Mouse (Mus musculus): ENCODE results near the gene Stk39.
"Not testable (repeated sequence)": the region's sequence is repeated elsewhere in the genome, so short reads cannot be mapped to it uniquely, and the experiment has no call there.

Stk39 gene

DNA sequence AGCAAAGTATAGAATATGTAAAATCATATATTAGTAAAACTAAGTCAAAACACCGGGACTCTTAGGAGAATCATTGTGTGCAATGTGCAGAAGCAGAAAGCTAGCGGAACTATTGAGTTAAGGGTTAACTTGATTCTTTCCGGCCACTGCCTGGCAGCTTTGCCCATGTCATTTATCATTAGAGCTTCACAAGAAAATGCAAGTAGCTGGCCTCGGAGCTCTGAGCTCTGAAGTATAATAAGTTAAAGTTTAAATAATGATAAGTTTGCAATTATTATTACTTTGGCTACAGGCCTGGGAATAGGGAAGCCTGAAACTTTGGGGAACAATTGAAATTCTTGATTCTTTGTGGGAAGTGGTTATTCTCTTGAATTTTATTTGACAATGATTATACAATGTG lies 232.7 kb downstream of the Stk39 start:
- DNase-seq (ENCODE audit: low spot score in 2 of 2), result not testable (repeated sequence)

- DNase-seq (ENCODE audit: low spot score in 2 of 2), result no peak
Observed at GRCm38 (mm10) chr2:68232929-68233328, 239.1 kb downstream of the Stk39 start.

DNA sequence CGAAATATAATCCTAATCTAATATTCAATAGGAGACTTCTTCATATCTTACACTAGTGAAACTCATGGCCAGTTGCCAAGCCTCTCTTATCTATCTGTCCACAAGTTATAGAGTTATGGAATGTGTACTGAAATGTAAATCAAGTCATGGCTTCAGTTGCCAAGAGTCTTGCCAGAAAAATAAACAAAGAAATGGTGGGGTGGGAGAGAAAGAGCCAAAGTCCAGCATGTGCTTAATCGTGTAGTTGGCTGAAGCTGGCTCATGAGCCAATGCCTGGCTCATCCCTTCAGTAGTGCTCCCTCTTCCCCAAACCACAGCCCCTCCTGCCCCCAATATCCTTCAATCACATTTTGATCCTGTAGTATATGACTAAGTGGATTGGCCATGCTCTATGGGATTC lies 242.2 kb downstream of the Stk39 start:
- no peak for DNase-seq (ENCODE audit: low spot score in 2 of 2)

DNA sequence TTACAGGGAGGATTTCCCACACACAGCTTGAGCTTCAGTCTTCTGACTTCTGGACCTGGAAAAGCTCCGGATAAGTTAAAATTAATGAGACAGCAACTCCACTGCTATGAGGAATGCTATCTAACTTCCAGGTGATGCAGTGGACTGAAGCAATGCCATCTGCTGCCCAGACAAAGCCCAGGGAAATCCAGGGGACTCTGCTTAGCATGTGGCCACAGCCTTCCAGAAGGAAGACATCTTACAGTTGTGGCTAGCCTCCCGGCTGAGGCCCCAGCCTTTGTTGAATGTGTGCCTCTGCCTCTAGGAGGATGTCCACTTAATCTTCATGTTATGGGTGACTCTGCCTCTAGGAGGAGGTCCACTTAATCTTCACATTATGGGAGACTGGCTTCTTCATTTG lies 243.0 kb downstream of the Stk39 start:
- DNase-seq (ENCODE audit: low spot score in 2 of 2), result no peak

DNA sequence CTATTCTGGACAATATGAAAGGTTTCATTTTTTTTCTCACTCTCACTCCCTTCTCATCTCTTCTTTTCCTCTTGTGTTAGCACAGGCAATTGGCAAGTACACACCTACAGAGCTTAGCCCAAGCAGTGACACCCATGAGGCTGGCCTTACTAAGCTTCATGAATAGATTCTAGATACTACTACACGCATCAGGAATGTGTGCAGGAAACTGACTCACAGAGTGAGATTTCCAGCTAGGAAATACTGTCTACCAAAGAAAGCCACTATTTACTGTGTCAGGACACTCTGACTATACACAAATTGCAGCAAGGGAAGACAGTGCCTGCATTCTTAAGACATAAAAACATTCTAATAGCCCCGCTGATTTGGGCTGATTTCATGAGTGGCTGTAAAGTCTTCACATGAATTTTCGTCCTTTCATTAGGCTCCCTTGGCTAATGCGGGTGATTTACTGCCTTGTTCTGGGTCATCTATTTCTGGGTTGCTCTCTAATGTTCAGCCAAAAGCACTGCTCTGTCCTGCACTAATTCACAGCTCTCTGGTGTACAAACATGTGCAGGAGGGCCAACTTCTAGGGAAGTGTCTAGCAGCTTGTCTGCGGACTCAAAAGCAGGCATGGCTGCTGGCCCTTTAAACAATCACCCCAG lies 249.7 kb downstream of the Stk39 start:
- no peak for DNase-seq (ENCODE audit: low spot score in 2 of 2)

- DNase-seq (ENCODE audit: low spot score in 2 of 2), result no peak
Observed at GRCm38 (mm10) chr2:68221226-68221625, 250.8 kb downstream of the Stk39 start.

- no peak for DNase-seq (ENCODE audit: low spot score in 2 of 2)
Observed at GRCm38 (mm10) chr2:68219823-68220222, 252.2 kb downstream of the Stk39 start.

GRCm38 (mm10) chr2:68215176-68215575 lies 256.9 kb downstream of the Stk39 start:
- DNase-seq (ENCODE audit: low spot score in 2 of 2), result no peak

- no peak for DNase-seq (ENCODE audit: low spot score in 2 of 2)
Observed at GRCm38 (mm10) chr2:68214400-68214799, 257.7 kb downstream of the Stk39 start.

- no peak for DNase-seq (ENCODE audit: low spot score in 2 of 2)
Observed at GRCm38 (mm10) chr2:68211443-68211842, 260.6 kb downstream of the Stk39 start.

GRCm38 (mm10) chr2:68196245-68196644 lies 275.8 kb downstream of the Stk39 start:
- no peak for DNase-seq (ENCODE audit: low spot score in 2 of 2)

DNA sequence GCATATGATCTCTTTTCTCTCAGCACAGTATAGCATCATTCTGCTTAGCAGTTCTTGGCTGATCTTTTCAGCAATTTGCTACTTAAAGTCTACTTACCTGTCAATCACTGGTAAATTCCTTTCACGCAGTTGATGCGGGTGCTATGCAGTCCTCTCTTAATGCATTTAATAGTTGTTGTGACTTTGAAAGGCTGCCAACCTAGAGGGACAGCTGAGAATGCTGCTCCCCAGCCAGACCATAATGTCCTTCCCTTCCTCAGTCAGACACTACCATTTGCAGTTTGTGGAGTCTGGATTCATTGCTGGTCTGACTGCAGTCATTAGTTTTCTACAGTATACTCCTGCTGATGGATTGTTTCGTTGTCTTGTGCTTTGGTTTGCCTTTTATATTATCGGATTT lies 277.6 kb downstream of the Stk39 start:
- DNase-seq (ENCODE audit: low spot score in 2 of 2), result no peak

DNA sequence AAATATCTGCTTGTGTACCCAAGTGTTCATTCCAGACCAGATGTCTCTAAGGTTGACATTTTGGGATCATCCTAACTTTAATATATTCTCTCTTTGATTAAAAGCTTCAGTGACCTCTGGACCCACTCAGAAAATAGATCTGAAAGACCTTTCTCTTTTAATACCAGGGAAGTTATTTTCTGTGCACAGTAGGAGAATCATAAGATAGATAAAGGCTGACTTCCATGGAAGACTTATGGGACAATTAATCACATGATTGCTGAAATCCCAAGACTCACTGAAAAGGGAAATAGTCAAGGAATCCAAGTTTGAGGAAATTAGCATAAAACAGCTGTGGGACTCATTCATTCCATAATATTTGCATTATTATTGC lies 278.6 kb downstream of the Stk39 start:
- DNase-seq (ENCODE audit: low spot score in 2 of 2), result no peak

DNA sequence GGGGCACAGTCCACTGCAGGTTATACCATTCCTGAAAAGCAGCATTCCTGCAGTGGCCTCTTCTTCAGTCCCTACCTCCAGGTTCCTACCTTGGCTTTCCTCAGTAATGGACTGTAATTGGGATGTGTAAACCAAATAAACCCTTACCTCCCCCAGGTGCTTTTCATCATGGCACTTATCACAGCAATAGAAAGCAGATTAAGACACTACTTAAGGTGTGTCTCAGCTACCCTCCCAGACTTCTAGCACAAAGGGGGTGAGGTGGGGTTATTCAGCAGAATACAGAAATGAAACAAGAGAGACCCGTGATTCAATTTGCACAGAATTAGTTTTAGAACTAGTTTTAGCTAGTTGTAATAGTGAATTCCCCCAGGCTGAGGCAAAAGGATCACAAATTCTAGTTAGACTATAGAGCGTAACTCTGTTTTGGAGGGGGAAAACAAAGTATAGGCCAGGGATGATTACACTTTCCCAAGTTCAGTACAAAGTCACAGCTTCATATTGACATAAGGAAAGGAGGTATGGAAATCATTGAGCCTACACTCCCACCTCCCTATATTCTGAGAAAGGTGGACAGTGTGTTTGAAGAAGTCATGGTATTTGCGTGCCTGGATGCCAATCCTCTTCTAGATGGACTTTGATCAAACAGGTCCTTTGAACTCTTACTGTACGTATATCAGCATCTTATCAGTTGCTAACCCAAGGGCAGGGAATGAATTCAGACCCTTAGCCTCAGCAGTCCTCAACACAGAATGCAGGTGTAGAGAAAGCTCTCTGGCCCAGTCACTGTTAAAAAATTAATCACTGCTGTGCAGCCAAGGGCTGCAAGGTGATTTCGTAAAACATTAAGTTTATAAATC lies 279.2 kb downstream of the Stk39 start:
- no peak for DNase-seq (ENCODE audit: low spot score in 2 of 2)

- no peak for DNase-seq (ENCODE audit: low spot score in 2 of 2)
Observed at GRCm38 (mm10) chr2:68176425-68176824, 295.6 kb downstream of the Stk39 start.

GRCm38 (mm10) chr2:68171306-68171705 lies 300.8 kb downstream of the Stk39 start:
- no peak for DNase-seq (ENCODE audit: low spot score in 2 of 2)

- DNase-seq (ENCODE audit: low spot score in 2 of 2), result no peak
Observed at GRCm38 (mm10) chr2:68162012-68162411, 310.1 kb downstream of the Stk39 start.

DNA sequence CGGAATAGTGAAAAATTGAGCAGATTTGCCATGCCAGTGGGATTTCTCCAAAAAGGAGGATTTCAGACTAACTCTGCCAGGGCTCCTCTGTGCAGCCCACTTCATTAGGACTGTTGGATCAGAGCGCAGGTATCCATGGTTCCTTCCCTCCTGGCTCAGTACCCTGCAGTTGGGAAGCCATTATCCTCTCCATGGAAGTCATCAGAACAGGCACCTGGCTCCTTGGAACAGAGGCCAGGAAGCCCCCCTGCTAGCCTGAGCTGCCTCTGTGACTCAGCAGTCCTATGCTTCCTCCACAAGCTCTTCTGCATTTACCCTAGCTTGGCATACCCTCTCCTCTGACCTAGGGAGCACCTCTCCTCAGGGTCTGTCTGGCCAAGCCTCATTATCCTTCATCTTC lies 311.5 kb downstream of the Stk39 start:
- no peak for DNase-seq (ENCODE audit: low spot score in 2 of 2)

Measured in right cerebral cortex, postnatal 36 days (tissue).